Mouse (Mus musculus): ENCODE measurements around the gene Noxred1.
"Not testable (repeated sequence)": the region's sequence is repeated elsewhere in the genome, so short reads cannot be mapped to it uniquely, and the experiment has no call there.

Gene Noxred1

GRCm38 (mm10) chr12:87226801-87227200 is 11.7 kb downstream of the Noxred1 start:
- DNase-seq: no peak

GRCm38 (mm10) chr12:87224950-87225349 is 13.6 kb downstream of the Noxred1 start:
- DNase-seq: no peak

GRCm38 (mm10) chr12:87219362-87219761 is 19.2 kb downstream of the Noxred1 start:
- DNase-seq: peak; percentile 58 to 73

- no peak for DNase-seq
Measured at GRCm38 (mm10) chr12:87217596-87217995, 20.9 kb downstream of the Noxred1 start.

GRCm38 (mm10) chr12:87216053-87216452 is 22.5 kb downstream of the Noxred1 start:
- no peak for DNase-seq

- DNase-seq: no peak
Measured at GRCm38 (mm10) chr12:87212844-87213606, 25.5 kb downstream of the Noxred1 start.

GRCm38 (mm10) chr12:87205789-87206188 is 32.7 kb downstream of the Noxred1 start:
- DNase-seq: not testable (repeated sequence)

GRCm38 (mm10) chr12:87201694-87202093 is 36.8 kb downstream of the Noxred1 start:
- no peak for DNase-seq

- peak; percentile 82 to 87 for DNase-seq
Measured at GRCm38 (mm10) chr12:87199973-87200586, 38.5 kb downstream of the Noxred1 start, which contains the start of gene Tmed8. TSS of gene Tmed8 (minus strand) at chr12:87200454.

GRCm38 (mm10) chr12:87199206-87199972 is 39.1 kb downstream of the Noxred1 start, which contains the start of gene Samd15:
TSS of gene Samd15 (plus strand) at chr12:87199723.
- peak; percentile 61 for DNase-seq

- no peak for DNase-seq
Measured at GRCm38 (mm10) chr12:87198792-87199191, 39.7 kb downstream of the Noxred1 start.

GRCm38 (mm10) chr12:87196310-87196709 is 42.2 kb downstream of the Noxred1 start:
- DNase-seq: no peak

GRCm38 (mm10) chr12:87195069-87195468 is 43.5 kb downstream of the Noxred1 start:
- DNase-seq: no peak

GRCm38 (mm10) chr12:87193008-87193407 is 45.5 kb downstream of the Noxred1 start:
- no peak for DNase-seq

GRCm38 (mm10) chr12:87177631-87178030 is 60.9 kb downstream of the Noxred1 start:
- DNase-seq: no peak

- no peak for DNase-seq
Measured at GRCm38 (mm10) chr12:87175194-87175946, 63.2 kb downstream of the Noxred1 start.
